Mouse (Mus musculus): ENCODE measurements at regions not wholly inside any gene's neighbourhood (a gene's known extent, or its start where the extent isn't known, plus 50 kb on each side); places are given as distances from the start of the nearest gene placed in this dataset.
A peak's percentile ranks its signal among the peaks of the same experiment; 100 is the strongest.
"Not testable (repeated sequence)": the region's sequence is repeated elsewhere in the genome, so short reads cannot be mapped to it uniquely, and the experiment has no call there.

- DNase-seq (ENCODE audit: low spot score): no peak
Observed at GRCm38 (mm10) chr6:37618990-37619389, 89.0 kb downstream of the Akr1d1 start.

- no peak for DNase-seq (ENCODE audit: low spot score)
Observed at GRCm38 (mm10) chr6:37621364-37622029, 91.5 kb downstream of the Akr1d1 start.

GRCm38 (mm10) chr6:37622273-37622672, 92.3 kb downstream of the Akr1d1 start:
- DNase-seq (ENCODE audit: low spot score): no peak

- DNase-seq (ENCODE audit: low spot score): no peak
Observed at GRCm38 (mm10) chr6:37627206-37627605, 97.2 kb downstream of the Akr1d1 start.

- DNase-seq (ENCODE audit: low spot score): no peak
Observed at GRCm38 (mm10) chr6:37633948-37634347, 104.0 kb downstream of the Akr1d1 start.

GRCm38 (mm10) chr6:37642066-37642465, 112.1 kb downstream of the Akr1d1 start:
- DNase-seq (ENCODE audit: low spot score): no peak

GRCm38 (mm10) chr6:37642701-37643121, 112.7 kb downstream of the Akr1d1 start:
- peak; percentile 51 for DNase-seq (ENCODE audit: low spot score)

GRCm38 (mm10) chr6:37643176-37643575, 113.2 kb downstream of the Akr1d1 start:
- DNase-seq (ENCODE audit: low spot score): no peak

- DNase-seq (ENCODE audit: low spot score): no peak
Observed at GRCm38 (mm10) chr6:37643718-37644117, 113.7 kb downstream of the Akr1d1 start.

GRCm38 (mm10) chr6:37645551-37645950, 115.6 kb downstream of the Akr1d1 start:
- DNase-seq (ENCODE audit: low spot score): no peak

GRCm38 (mm10) chr6:37657300-37657699, 127.3 kb downstream of the Akr1d1 start:
- not testable (repeated sequence) for DNase-seq (ENCODE audit: low spot score)

- no peak for DNase-seq (ENCODE audit: low spot score)
Observed at GRCm38 (mm10) chr6:37658021-37658650, 128.2 kb downstream of the Akr1d1 start.

GRCm38 (mm10) chr6:37662747-37663146, 132.8 kb downstream of the Akr1d1 start:
- DNase-seq (ENCODE audit: low spot score): peak; percentile 6

- no peak for DNase-seq (ENCODE audit: low spot score)
Observed at GRCm38 (mm10) chr6:37665576-37665975, 135.6 kb downstream of the Akr1d1 start.

GRCm38 (mm10) chr6:37669407-37669806, 139.4 kb downstream of the Akr1d1 start:
- DNase-seq (ENCODE audit: low spot score): no peak

- DNase-seq (ENCODE audit: low spot score): no peak
Observed at GRCm38 (mm10) chr6:37670701-37671100, 140.7 kb downstream of the Akr1d1 start.

- no peak for DNase-seq (ENCODE audit: low spot score)
Observed at GRCm38 (mm10) chr6:37679871-37680270, 149.9 kb downstream of the Akr1d1 start.

GRCm38 (mm10) chr6:37681331-37681730, 151.4 kb downstream of the Akr1d1 start:
- not testable (repeated sequence) for DNase-seq (ENCODE audit: low spot score)

- no peak for DNase-seq (ENCODE audit: low spot score)
Observed at GRCm38 (mm10) chr6:37686094-37686493, 156.1 kb downstream of the Akr1d1 start.

- no peak for DNase-seq (ENCODE audit: low spot score)
Observed at GRCm38 (mm10) chr6:37688866-37689617, 159.1 kb downstream of the Akr1d1 start.

GRCm38 (mm10) chr6:37689696-37690095, 159.7 kb downstream of the Akr1d1 start:
- no peak for DNase-seq (ENCODE audit: low spot score)

GRCm38 (mm10) chr6:37691976-37692644, 162.1 kb downstream of the Akr1d1 start:
- DNase-seq (ENCODE audit: low spot score): no peak
